Mouse (Mus musculus) NIH3T3 (cell line): ENCODE data around the gene Olfr1414.
"Not testable (repeated sequence)": the region's sequence is repeated elsewhere in the genome, so short reads cannot be mapped to it uniquely, and the experiment has no call there.

Experiments used
- DNase-seq: peaks from one replicate; pipeline ENCODE4 v3.0.0-alpha.2; 2012; ENCODE audit warnings: low read depth

Gene Olfr1414

GRCm38 (mm10) chr1:92518561-92518960, at the start of gene Olfr1414:
TSS of gene Olfr1414 (minus strand) at chr1:92518661.
- DNase-seq: no peak

GRCm38 (mm10) chr1:92545929-92546328, 27.5 kb upstream of the Olfr1414 start:
- no peak for DNase-seq

GRCm38 (mm10) chr1:92539071-92539470, 20.6 kb upstream of the Olfr1414 start:
- no peak for DNase-seq

- DNase-seq: no peak
These were observed 18.5 kb upstream of the Olfr1414 start for GRCm38 (mm10) chr1:92536972-92537371.

GRCm38 (mm10) chr1:92523764-92524163, 5.3 kb upstream of the Olfr1414 start:
- DNase-seq: no peak

- peak; percentile 87 for DNase-seq
These were observed 2.9 kb upstream of the Olfr1414 start for GRCm38 (mm10) chr1:92521376-92521775.

- no peak for DNase-seq
These were observed 585 bp upstream of the Olfr1414 start for GRCm38 (mm10) chr1:92519046-92519445.

- DNase-seq: no peak
These were observed 3.1 kb downstream of the Olfr1414 start for GRCm38 (mm10) chr1:92515390-92515789.

- DNase-seq: not testable (repeated sequence)
These were observed 6.8 kb downstream of the Olfr1414 start for GRCm38 (mm10) chr1:92511646-92512045.

GRCm38 (mm10) chr1:92496001-92496400, 22.5 kb downstream of the Olfr1414 start, which contains the start of gene Olfr1415:
TSS of gene Olfr1415 (minus strand) at chr1:92496101.
- DNase-seq: no peak

- no peak for DNase-seq
These were observed 33.4 kb downstream of the Olfr1414 start, which contains the start of gene Olfr1416 for GRCm38 (mm10) chr1:92485013-92485412. TSS of gene Olfr1416 (minus strand) at chr1:92485113.

- no peak for DNase-seq
These were observed 44.3 kb downstream of the Olfr1414 start for GRCm38 (mm10) chr1:92474066-92474578.

- peak; percentile 98 for DNase-seq
These were observed 45.1 kb downstream of the Olfr1414 start, which contains the start of gene Ndufa10 for GRCm38 (mm10) chr1:92473165-92474041. TSS of gene Ndufa10 (minus strand) at chr1:92473860.

GRCm38 (mm10) chr1:92468891-92469290, 49.6 kb downstream of the Olfr1414 start:
- DNase-seq: no peak

GRCm38 (mm10) chr1:92458416-92458815, 60.0 kb downstream of the Olfr1414 start:
- DNase-seq: no peak

- DNase-seq: no peak
These were observed 60.7 kb downstream of the Olfr1414 start for GRCm38 (mm10) chr1:92457758-92458157.
